Mouse (Mus musculus) left cerebral cortex, adult 8-10 months (tissue): Measurements from ENCODE around the gene Bcl7c. TPM values are rescaled to one million over a fixed set of nuclear protein-coding genes. Genes with fewer than 3 reads are reported as not detected.
"Not testable (repeated sequence)": the region's sequence is repeated elsewhere in the genome, so short reads cannot be mapped to it uniquely, and the experiment has no call there.

Experiments
- DNase-seq, 2 experiments: peaks; one replicate each; pipeline ENCODE4 v3.0.0; 2022; ENCODE audit warnings: low spot score in 2 of 2
- total RNA-seq, 4 experiments: library from RNA; stranded (reverse); gene quantifications; 2 replicates each; pipeline ENCODE4 v1.2.4; 2022

Gene Bcl7c
- total RNA-seq, 4 experiments from 2014 or later: 31.4 to 49.5 (median 43.6) TPM

DNA sequence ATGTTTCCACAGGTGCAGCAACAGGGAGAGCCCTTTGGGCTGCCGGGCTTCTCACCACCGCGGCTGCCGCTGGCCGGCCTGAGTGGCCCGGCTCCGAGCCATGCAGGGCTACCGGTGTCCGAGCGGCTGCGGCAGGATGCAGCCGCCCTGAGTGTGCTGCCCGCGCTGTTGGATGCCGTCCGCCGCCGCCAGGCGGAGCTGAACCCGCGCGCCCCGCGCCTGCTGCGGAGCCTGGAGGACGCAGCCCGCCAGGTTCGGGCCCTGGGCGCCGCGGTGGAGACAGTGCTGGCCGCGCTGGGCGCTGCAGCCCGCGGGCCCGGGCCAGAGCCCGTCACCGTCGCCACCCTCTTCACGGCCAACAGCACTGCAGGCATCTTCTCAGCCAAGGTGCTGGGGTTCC, 8.3 kb upstream of the Bcl7c start:
- peak in 1 of 2 experiments; percentile 44 for DNase-seq

- no peak for DNase-seq
Measured at GRCm38 (mm10) chr7:127714816-127715215, 6.1 kb upstream of the Bcl7c start.

DNA sequence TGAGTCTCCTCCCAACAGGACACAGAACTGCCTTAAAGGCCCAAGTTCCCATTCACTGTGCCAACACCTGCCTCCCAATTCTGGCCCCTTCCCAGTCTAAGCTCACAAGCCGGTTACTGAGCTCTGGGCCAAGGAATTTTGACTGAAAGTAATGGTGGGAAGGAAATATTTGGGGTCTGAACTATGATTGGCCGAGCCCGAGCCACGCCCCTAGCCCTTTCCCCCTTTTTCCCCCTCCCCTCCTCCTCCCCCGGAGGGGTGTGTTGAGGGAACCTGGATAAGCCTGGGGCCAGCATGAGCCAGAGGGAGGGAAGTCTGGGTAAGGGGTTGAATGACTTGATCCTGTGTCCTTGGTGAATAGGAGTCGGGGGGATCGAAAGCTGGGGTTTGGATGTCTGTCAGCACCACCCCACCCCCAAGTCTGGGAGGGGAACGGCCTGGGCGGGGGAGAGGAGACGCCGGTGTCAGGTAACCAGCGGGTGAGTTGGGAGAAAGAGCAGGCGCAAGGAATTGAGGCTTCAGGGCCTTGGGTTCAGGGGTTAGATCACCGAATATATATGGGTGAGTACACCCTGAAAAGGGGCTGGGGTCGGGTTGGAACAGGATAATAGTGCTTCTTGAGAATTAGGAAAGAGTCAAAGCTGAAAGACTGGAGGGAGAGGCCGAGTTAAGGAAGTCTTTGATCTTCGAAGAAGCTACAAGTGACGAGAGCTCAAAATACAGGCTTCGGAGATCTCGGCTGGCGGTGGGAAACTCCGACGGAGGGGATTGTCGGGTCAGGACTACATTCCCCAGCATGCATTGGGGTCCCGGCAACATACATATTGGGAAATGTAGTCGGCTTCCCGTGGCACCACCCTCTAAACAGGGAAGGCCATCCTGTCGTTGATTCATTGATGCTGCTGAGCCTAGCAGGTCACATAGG, 4.0 kb upstream of the Bcl7c start, which contains the start of gene Ctf1:
Ctf1 (plus strand) TSS at position 276 of the 925 bp plus-strand sequence.
- peak; percentile 57 to 67 for DNase-seq

DNA sequence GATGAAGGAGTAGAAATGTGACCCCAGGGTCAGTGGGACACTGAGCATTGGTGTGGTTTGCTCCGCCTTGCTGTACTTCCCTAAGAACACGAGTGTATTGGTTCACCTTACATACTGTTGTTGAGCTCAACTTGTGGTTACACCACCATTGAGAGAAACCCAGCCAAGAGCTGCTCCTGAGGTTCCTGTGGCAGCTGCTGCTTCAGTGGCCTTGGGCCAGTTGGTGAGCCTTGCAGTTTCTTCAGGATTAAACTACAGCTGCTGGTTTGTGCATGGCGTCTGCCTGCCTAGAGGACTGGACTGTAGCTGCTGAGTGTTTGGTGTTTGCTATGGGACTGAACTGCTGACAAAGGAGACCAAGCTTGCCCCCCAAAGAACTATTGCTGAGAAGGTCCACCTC, 2.7 kb upstream of the Bcl7c start:
- DNase-seq: no peak

DNA sequence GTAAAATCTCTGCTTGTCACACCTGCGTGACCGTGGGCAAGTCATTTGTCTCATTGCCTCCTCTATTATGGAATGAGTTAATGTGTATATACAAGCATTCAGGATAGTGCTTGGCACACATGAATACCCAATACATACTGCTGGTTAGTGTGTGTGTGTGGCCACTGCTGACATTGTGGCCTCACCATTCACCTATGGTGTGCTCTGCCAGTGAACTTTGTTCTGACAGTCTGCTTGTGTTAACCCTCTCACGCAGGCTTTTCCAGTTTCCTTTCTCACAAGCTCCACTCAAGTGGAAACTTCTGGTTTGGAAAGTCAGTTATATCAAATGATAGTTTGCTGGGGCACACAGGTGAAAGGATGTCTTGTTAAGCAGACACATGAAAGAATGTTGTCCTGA, 2.3 kb upstream of the Bcl7c start:
- no peak for DNase-seq

- no peak for DNase-seq
Measured at GRCm38 (mm10) chr7:127709261-127709979, 687 bp upstream of the Bcl7c start.

- no peak for DNase-seq
Measured at GRCm38 (mm10) chr7:127707957-127708206, 851 bp downstream of the Bcl7c start.

DNA sequence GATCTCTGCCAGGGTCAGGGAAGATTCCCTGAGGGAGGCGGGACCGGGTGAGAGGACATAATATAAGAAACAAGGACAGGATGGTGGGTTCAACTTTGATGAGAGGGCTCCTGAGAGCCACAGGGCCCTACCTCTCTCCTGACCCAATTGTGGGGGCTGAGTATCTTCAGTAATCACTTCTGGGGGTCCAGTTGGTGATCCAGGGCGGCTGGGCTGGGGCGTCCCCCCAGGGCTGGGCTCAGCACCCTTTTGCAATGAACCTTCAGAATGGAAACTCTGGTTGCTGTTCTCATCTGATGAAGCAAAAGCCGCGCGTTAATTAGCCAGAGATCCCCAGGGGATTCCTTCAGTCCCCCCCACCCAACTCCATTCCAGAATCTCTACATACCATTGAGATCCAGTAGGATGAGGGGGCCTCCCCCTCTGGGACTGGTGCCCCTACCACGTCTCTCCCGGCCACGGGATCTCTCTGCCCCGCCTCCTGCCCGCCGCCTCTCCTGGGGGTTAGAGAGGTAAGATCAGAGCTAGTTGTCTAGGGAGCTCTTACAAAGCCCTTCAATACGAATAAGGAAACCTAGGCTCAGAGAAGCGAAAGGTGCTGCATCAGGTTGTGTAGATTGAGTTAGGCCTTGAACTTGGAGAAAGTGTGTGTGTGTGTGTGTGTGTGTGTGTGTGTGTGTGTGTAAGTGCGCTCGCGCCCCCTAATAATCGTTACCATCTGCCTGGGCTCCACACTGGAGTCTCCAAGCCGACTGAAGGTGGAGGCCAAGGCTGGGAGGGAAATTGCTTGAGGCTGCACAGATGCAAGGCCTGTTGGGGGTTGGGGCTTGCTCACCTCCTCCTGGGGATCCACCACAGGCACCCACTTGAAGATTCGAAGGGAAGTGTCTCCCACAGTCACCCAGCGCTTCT, 1.4 kb downstream of the Bcl7c start:
- no peak for DNase-seq

DNA sequence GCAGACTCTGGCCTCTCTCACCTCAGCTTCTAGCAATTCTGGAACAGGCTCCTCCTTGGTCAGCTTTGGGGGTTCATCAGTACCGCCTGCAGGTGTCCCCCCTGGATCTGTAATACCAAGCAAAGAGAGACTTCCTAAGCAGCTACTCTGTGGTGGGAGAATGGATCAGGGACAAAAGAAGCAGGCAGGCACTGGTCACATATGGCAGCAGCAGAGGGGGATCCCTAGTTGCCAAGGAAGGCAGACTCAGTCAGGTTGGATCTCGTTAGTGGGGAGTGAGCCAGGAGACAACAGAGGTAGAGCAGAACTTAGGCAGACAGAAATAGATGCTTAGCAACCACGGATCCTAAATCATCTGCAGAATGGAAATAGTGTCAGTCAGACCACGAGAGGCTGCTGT, 3.0 kb downstream of the Bcl7c start:
- no peak for DNase-seq

- DNase-seq: no peak
Measured at GRCm38 (mm10) chr7:127704598-127704997, 4.1 kb downstream of the Bcl7c start.

DNA sequence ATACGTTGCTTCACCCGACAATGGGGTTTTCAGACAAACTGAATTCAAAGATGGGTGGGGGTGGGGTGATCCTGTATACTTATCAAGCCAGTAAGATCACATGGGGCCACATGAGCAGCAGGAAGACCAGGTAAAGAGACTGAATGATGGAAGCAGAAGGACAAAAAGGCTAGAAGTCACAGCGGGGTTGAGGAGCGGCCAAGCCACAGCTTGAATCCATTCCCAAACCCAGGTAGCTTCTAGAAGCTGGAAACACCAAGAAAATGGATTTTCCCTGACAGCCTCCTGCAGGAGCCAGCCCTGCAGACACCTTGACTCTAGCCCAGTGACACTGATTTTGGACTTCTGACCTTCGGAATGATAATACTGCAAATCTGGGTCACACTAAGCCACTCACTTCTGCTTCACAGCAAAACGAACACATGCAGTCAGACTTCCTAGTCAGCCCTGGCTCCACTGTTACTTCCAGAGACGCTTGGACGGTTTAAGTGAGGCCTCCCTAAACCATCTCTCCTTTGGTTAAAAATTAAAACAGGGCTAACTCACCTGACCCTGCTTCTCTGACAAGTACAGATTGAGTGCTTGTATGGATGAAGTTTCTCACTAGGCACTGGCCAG, 5.1 kb downstream of the Bcl7c start:
- DNase-seq: no peak

DNA sequence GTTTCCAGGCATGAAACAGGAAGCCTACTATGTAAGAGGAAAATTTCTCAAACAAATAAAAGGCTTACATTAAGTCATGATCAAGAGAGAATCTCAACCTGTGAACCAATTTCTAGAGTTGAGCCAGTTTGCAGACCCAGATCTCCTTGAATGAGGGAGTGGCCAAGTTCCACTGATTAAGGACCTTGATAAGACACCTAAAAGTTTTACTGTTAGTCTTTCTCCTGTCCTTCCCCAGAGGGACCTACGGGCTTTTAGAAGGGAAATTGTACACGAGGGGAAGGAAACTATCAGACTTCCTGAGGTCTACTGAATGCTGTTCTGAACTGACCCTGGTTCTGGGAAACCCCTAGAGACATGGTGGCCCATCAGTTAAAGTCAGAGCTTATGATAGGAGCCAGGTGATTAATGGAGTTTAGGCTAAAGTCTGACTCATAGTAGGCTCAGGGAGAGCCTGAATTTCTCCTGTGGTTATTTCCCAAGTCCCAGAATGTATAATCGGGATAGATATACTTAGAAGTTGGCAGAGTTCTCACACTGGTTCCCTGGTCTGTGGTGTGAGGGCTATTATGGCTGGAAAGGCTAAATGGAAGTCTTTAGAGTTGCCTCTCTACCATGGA, 7.9 kb downstream of the Bcl7c start:
- DNase-seq: no peak

GRCm38 (mm10) chr7:127698986-127699385, 9.7 kb downstream of the Bcl7c start:
- no peak for DNase-seq

- DNase-seq: not testable (repeated sequence)
Measured at GRCm38 (mm10) chr7:127693730-127694129, 15.0 kb downstream of the Bcl7c start.

- DNase-seq: no peak
Measured at GRCm38 (mm10) chr7:127693290-127693689, 15.4 kb downstream of the Bcl7c start.

DNA sequence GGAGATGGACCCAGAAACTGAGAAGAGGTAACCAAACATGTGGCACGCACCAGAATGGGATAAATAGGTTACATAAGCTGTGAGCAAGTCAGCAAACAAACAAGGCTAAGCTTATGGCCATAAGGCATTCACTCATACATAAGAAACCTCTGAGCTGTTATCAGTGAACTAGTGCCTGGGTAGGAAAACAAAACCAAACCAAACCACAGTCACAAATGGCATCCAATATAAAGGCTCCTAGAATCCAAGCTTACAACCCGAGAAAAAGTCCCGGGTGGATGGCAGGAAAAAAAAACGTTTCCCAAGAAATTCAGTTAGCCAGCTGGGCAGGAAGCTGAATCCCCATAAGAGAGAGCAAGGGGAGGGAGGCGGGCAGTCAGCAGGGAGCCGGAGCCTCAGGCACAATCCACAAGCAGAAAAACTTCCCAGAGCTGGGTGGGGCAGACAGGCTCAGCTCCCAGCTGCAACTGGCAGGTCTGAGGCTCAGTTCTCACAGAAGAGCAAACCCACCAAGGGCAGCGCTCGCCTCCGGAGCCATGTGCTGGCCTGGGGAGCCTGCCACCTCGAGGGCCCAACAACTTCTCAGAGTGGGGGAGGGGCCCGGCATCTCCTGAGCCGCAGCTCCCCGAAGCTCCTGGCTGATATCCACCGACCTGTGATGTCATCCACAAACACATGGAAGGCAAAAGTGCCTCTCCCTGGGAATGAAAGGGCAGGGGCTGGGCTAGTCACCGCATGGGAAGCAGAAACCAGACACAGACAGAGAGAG, 17.3 kb downstream of the Bcl7c start:
- peak in 1 of 2 experiments; percentile 51 for DNase-seq

GRCm38 (mm10) chr7:127689626-127690280, 19.0 kb downstream of the Bcl7c start:
- DNase-seq: no peak

- DNase-seq: no peak
Measured at GRCm38 (mm10) chr7:127688935-127689334, 19.8 kb downstream of the Bcl7c start.

GRCm38 (mm10) chr7:127686740-127687449, 21.8 kb downstream of the Bcl7c start:
- no peak for DNase-seq
